Mouse (Mus musculus) kidney, postnatal 0 days (tissue): ENCODE results near the gene Rbm4. TPM values are rescaled to one million over a fixed set of nuclear protein-coding genes. Genes with fewer than 3 reads are reported as not detected.

Experiments
- ATAC-seq: fragments of 200-750 bp; cut with Nextera tagmentation; replicated peaks from 2 replicates; pipeline ENCODE4 v1.8.0; 2017; ENCODE audit warnings: low read depth, moderate number of reproducible peaks, moderate TSS enrichment, moderate library complexity; ENCODE audit not compliant: low FRiP score
- DNase-seq: peaks from one replicate; pipeline ENCODE4 v3.0.0-alpha.2; 2016; ENCODE audit warnings: low spot score
- H3K27ac ChIP-seq: fragments of 300-500 bp; sonication (generic); 2 replicates; pipeline ENCODE4 v1.5.1; 2014; ENCODE audit warnings: mild to moderate bottlenecking
- H3K27me3 ChIP-seq: fragments of 300-500 bp; sonication (generic); 2 replicates; pipeline ENCODE4 v1.6.1; 2014; ENCODE audit warnings: low read length, mixed read lengths; ENCODE audit not compliant: insufficient read depth
- H3K36me3 ChIP-seq: fragments of 300-500 bp; sonication (generic); 2 replicates; pipeline ENCODE4 v1.6.1; 2014; ENCODE audit warnings: low read length, mixed read lengths; ENCODE audit not compliant: insufficient read depth
- H3K4me1 ChIP-seq: fragments of 300-500 bp; sonication (generic); replicated peaks from 2 replicates; pipeline ENCODE4 v1.6.1; 2014; ENCODE audit warnings: antibody characterized with exemption, low read length, mixed read lengths; ENCODE audit not compliant: insufficient read depth
- H3K4me2 ChIP-seq: fragments of 300-500 bp; sonication (generic); 2 replicates; pipeline ENCODE4 v1.6.1; 2014; ENCODE audit warnings: mild to moderate bottlenecking, low read length, moderate library complexity, mixed read lengths
- H3K4me3 ChIP-seq: fragments of 300-500 bp; sonication (generic); replicated peaks from 2 replicates; pipeline ENCODE4 v1.5.1; 2014; ENCODE audit warnings: low read depth, low read length
- H3K9ac ChIP-seq: fragments of 300-500 bp; sonication (generic); 2 replicates; pipeline ENCODE4 v1.6.1; 2014; ENCODE audit warnings: low read depth, low read length
- H3K9me3 ChIP-seq: fragments of 300-500 bp; sonication (generic); replicated peaks from 2 replicates; pipeline ENCODE4 v1.6.1; 2016; ENCODE audit warnings: low read length, inconsistent platforms, mixed read lengths
- CTCF ChIP-seq: IDR thresholded peaks from 2 replicates; pipeline ENCODE4 v1.5.1; 2016; ENCODE audit warnings: antibody characterized with exemption, low read depth, mild to moderate bottlenecking, moderate library complexity
- WGBS: fragments of 180-500 bp; shearing (Covaris S2); extraction: QIAGEN DNeasy Blood & Tissue Kit; methylation state at CpG from one replicate; pipeline ENCODE4 v1.1.7; 2014; 5-methylcytosine and 5-hydroxymethylcytosine counted together
- polyA plus RNA-seq: library from polyadenylated mRNA; unstranded; fragments of >200 nt; fragmentation: Nextera tagmentation; extraction: Ambion mirVana; gene quantifications from 2 replicates; pipeline ENCODE4 v1.2.1, GENCODE M21; 2015

Rbm4 gene
- polyA plus RNA-seq, 1 experiment from 2014 or later = 40.8 TPM

- no peak overlapping the region for H3K4me3 ChIP-seq
- no peaks in the 10 kb centered on the region for H3K9me3 ChIP-seq
- no peak overlapping the region for H3K9ac ChIP-seq
- no peak overlapping the region for H3K27ac ChIP-seq
- no peak for TF ChIP-seq CTCF
- no peaks in the 10 kb centered on the region for H3K4me1 ChIP-seq
- no peak for ATAC-seq
- WGBS = 82% methylated on average over 10 of the region's 10 CpGs
- no peak for DNase-seq
- H3K4me2 ChIP-seq = no peak overlapping the region
- H3K36me3 ChIP-seq = peaks cover 41% of the 10 kb centered on the region
- no peaks in the 10 kb centered on the region for H3K27me3 ChIP-seq
Measured at GRCm38 (mm10) chr19:4803283-4803682, 9.6 kb upstream of the Rbm4 start.

- Histone ChIP-seq H3K4me1 (no peaks in the 10 kb centered on the region), H3K4me2 (no peak overlapping the region), H3K9me3 (no peaks in the 10 kb centered on the region), H3K4me3 (no peak overlapping the region), H3K9ac (no peak overlapping the region), H3K27me3 (no peaks in the 10 kb centered on the region), H3K36me3 (peaks cover 42% of the 10 kb centered on the region), H3K27ac (no peak overlapping the region)
- ATAC-seq = no peak
- WGBS = 95% methylated on average over 7 of the region's 7 CpGs
- no peak for TF ChIP-seq CTCF
- DNase-seq = no peak
Measured at GRCm38 (mm10) chr19:4802691-4803091, 9.0 kb upstream of the Rbm4 start.

- no peak overlapping the region for H3K27ac ChIP-seq
- H3K4me3 ChIP-seq = no peak overlapping the region
- ATAC-seq (no peak), DNase-seq (no peak)
- H3K9me3 ChIP-seq = no peaks in the 10 kb centered on the region
- 91% methylated on average over 5 of the region's 5 CpGs for WGBS
- no peaks in the 10 kb centered on the region for H3K27me3 ChIP-seq
- H3K4me1 ChIP-seq = 0 out of 2 replicates have a peak, but pooled peaks cover 5% of the 10 kb centered on the region
- no peak overlapping the region for H3K9ac ChIP-seq
- no peak overlapping the region for H3K4me2 ChIP-seq
- no peak for TF ChIP-seq CTCF
- H3K36me3 ChIP-seq = peaks cover 42% of the 10 kb centered on the region
Measured at GRCm38 (mm10) chr19:4799083-4799482, 5.4 kb upstream of the Rbm4 start.

GRCm38 (mm10) chr19:4797846-4798245 is 4.1 kb upstream of the Rbm4 start:
- ATAC-seq (no peak), DNase-seq (no peak)
- Histone ChIP-seq H3K9me3 (no peaks in the 10 kb centered on the region), H3K27me3 (no peaks in the 10 kb centered on the region), H3K27ac (no peak overlapping the region), H3K4me2 (no peak overlapping the region), H3K4me1 (0 out of 2 replicates have a peak, but pooled peaks cover 5% of the 10 kb centered on the region), H3K4me3 (no peak overlapping the region), H3K9ac (no peak overlapping the region), H3K36me3 (peaks cover 32% of the 10 kb centered on the region)
- TF ChIP-seq CTCF = no peak
- 99% methylated on average over 2 of the region's 2 CpGs for WGBS

GRCm38 (mm10) chr19:4795929-4796328 is 2.2 kb upstream of the Rbm4 start:
- H3K36me3 ChIP-seq = peaks cover 22% of the 10 kb centered on the region

GRCm38 (mm10) chr19:4793281-4793830 is 345 bp downstream of the Rbm4 start:
- Histone ChIP-seq H3K36me3 (peaks cover 9% of the 10 kb centered on the region; the same call in 1 of the 2 replicates), H3K9ac (peak overlapping the region; percentile 69), H3K4me3 (peak overlapping the region; percentile 69), H3K27me3 (no peaks in the 10 kb centered on the region), H3K27ac (peak overlapping the region; percentile 88), H3K4me2 (peak overlapping the region; percentile 63), H3K4me1 (peaks cover 15% of the 10 kb centered on the region; the same call in 1 of the 2 replicates), H3K9me3 (no peaks in the 10 kb centered on the region)
- ATAC-seq = peak; percentile 53; the same call in 1 of the 2 replicates
- TF ChIP-seq CTCF = no peak
- DNase-seq = no peak
- WGBS = under 1% methylated on average over 16 of the region's 16 CpGs

More at GRCm38 (mm10) chr19:4795929-4796328, 2.2 kb upstream of the Rbm4 start:
- Histone ChIP-seq H3K4me2 (no peak overlapping the region), H3K27ac (no peak overlapping the region), H3K4me1 (peaks cover 13% of the 10 kb centered on the region; the same call in 1 of the 2 replicates), H3K9ac (no peak overlapping the region), H3K9me3 (no peaks in the 10 kb centered on the region), H3K27me3 (no peaks in the 10 kb centered on the region), H3K4me3 (no peak overlapping the region)
- no peak for DNase-seq
- ATAC-seq = no peak
- WGBS = 73% methylated on average over 1 of the region's 1 CpGs
- no peak for TF ChIP-seq CTCF
